Mouse (Mus musculus) limb, embryonic 14.5 days (tissue): ENCODE results near the gene Mbnl2. TPM values are rescaled to one million over a fixed set of nuclear protein-coding genes. Genes with fewer than 3 reads are reported as not detected.

Experiments
- ATAC-seq: fragments of 200-750 bp; cut with Nextera tagmentation; 2 replicates; pipeline ENCODE4 v1.8.0; 2017; ENCODE audit warnings: low read depth, moderate number of reproducible peaks, moderate TSS enrichment; ENCODE audit not compliant: low FRiP score
- DNase-seq: peaks from one replicate; pipeline ENCODE4 v3.0.0-alpha.2; 2015; ENCODE audit warnings: low spot score
- H3K27ac ChIP-seq: fragments of 300-500 bp; sonication (generic); replicated peaks from 2 replicates; pipeline ENCODE4 v1.5.1; 2014; ENCODE audit warnings: low read depth, mild to moderate bottlenecking, low read length, moderate library complexity, mixed read lengths
- H3K27me3 ChIP-seq: fragments of 300-500 bp; sonication (generic); 2 replicates; pipeline ENCODE4 v1.6.1; 2014; ENCODE audit warnings: low read length, mixed read lengths; ENCODE audit not compliant: control insufficient read depth, insufficient read depth
- H3K36me3 ChIP-seq: fragments of 300-500 bp; sonication (generic); 2 replicates; pipeline ENCODE4 v1.6.1; 2014; ENCODE audit warnings: mild to moderate bottlenecking, low read length, moderate library complexity, mixed read lengths; ENCODE audit not compliant: control insufficient read depth, insufficient read depth
- H3K4me1 ChIP-seq: fragments of 300-500 bp; sonication (generic); 2 replicates; pipeline ENCODE4 v1.6.1; 2014; ENCODE audit warnings: antibody characterized with exemption, low read length, mixed read lengths; ENCODE audit not compliant: control insufficient read depth, insufficient read depth
- H3K4me2 ChIP-seq: fragments of 300-500 bp; sonication (generic); replicated peaks from 2 replicates; pipeline ENCODE4 v1.6.1; 2014; ENCODE audit warnings: low read depth, mild to moderate bottlenecking, low read length, moderate library complexity; ENCODE audit not compliant: severe bottlenecking
- H3K4me3 ChIP-seq: fragments of 300-500 bp; sonication (generic); replicated peaks from 2 replicates; pipeline ENCODE4 v1.5.1; 2014; ENCODE audit warnings: low read length
- H3K9ac ChIP-seq: fragments of 300-500 bp; sonication (generic); 2 replicates; pipeline ENCODE4 v1.6.1; 2014; ENCODE audit warnings: mild to moderate bottlenecking, low read depth, low read length, moderate library complexity; ENCODE audit not compliant: severe bottlenecking
- H3K9me3 ChIP-seq: fragments of 300-500 bp; sonication (generic); 2 replicates; pipeline ENCODE4 v1.6.1; 2016; ENCODE audit warnings: low read length; ENCODE audit not compliant: control insufficient read depth
- POLR2A ChIP-seq: fragments of 200-500 bp; IDR thresholded peaks from 2 replicates; pipeline ENCODE4 v1.8.0; 2012; ENCODE audit warnings: inconsistent platforms, mild to moderate bottlenecking, moderate library complexity, borderline replicate concordance; ENCODE audit not compliant: insufficient read depth, insufficient read length; ENCODE audit errors: extremely low read depth
- WGBS: fragments of 180-500 bp; shearing (Covaris S2); extraction: QIAGEN DNeasy Blood & Tissue Kit; methylation state at CpG from one replicate; pipeline ENCODE4 v1.1.7; 2014; 5-methylcytosine and 5-hydroxymethylcytosine counted together
- polyA plus RNA-seq, 2 experiments: library from polyadenylated mRNA; depleted of rRNA in 1 of 2; stranded (reverse) in 1 of 2; unstranded in 1 of 2; fragments of >200 nt; fragmentation: Nextera tagmentation in 1 of 2; extraction: Ambion mirVana in 1 of 2; gene quantifications; 2 replicates each; pipeline versions ENCODE4 v1.2.1 to v1.2.3; 2012 to 2014

Gene Mbnl2
- polyA plus RNA-seq, 2 experiments: 109 to 161 TPM

DNA sequence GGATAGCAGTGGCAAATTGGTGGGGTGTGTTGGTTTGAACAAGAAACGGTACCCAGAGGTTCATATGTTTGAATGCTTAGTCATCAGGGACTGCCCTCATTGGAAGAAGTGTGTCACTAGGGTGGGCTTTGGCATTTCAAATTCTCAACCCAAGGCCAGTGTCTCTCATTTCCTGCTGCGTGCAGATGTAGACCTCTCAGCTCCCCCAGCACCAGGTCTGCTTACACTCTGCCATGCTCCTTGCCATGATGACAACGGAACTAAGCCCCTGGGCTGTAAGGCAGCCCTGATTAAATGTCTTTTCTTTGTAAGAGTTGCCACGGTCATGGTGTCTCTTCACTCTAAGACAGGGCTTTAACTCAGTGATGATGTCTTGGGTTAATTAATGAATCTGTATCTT, 69.2 kb downstream of the Mbnl2 start:
- Histone ChIP-seq H3K36me3 (peaks cover 25% of the 10 kb centered on the region), H3K27me3 (no peaks in the 10 kb centered on the region), H3K4me3 (no peak overlapping the region), H3K9me3 (peaks cover 13% of the 10 kb centered on the region; the same call in 1 of the 2 replicates), H3K4me1 (peaks cover 7% of the 10 kb centered on the region; the same call in 1 of the 2 replicates), H3K27ac (no peak overlapping the region), H3K4me2 (no peak overlapping the region), H3K9ac (no peak overlapping the region)
- 91% methylated on average over 4 of the region's 4 CpGs for WGBS
- DNase-seq: no peak
- no peak for TF ChIP-seq POLR2A
- ATAC-seq: no peak

DNA sequence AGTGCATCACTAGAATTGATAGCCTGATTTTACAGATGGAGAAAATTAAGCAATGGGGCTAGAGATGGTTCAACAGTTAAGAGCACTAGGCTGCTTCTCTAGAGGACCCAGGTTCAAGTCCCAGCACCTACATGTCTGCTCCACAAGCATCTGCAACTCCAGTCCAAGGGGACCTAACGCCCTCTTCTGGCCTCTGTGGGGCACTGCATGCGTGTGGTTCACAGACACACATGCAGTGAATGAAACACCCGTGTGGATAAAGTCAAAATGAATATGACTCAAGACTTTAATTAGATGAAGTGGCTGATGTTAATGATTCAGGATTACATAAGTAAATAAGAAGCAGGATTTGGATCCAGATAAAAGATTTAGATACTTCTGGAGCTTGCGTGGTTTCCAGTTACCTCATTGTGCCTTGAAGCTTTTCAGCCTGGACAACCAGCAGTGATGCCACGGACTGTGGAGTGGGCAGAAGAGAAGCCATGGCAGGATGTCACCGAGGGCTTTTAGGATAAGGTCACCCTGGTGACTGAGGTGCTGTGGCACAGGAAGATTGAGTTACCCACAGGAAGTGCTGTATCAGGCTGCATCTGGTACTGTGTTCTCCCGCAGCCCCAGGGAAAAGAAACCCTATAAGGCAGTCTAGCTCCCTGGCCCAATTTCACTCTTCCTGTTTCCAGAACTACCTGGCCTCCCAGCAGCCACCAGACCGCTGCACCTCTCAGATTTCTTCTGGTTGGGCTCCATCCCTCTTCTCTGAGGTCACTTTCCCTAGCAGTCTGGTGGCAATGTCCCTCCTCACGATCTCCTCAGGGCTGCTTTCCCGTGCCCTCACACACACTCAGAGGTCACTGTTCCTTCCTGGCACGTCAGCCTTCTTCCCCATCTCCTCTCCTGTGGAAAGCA, 72.2 kb downstream of the Mbnl2 start:
- TF ChIP-seq POLR2A: no peak
- no peak overlapping the region for H3K9ac ChIP-seq
- H3K4me2 ChIP-seq: no peak overlapping the region
- H3K4me1 ChIP-seq: peaks cover 10% of the 10 kb centered on the region
- DNase-seq: no peak
- no peak for ATAC-seq
- no peak overlapping the region for H3K4me3 ChIP-seq
- H3K27me3 ChIP-seq: no peaks in the 10 kb centered on the region
- H3K9me3 ChIP-seq: peaks cover 13% of the 10 kb centered on the region; the same call in 1 of the 2 replicates
- H3K36me3 ChIP-seq: peaks cover 25% of the 10 kb centered on the region
- no peak overlapping the region for H3K27ac ChIP-seq
- WGBS: 71% methylated on average over 11 of the region's 11 CpGs

DNA sequence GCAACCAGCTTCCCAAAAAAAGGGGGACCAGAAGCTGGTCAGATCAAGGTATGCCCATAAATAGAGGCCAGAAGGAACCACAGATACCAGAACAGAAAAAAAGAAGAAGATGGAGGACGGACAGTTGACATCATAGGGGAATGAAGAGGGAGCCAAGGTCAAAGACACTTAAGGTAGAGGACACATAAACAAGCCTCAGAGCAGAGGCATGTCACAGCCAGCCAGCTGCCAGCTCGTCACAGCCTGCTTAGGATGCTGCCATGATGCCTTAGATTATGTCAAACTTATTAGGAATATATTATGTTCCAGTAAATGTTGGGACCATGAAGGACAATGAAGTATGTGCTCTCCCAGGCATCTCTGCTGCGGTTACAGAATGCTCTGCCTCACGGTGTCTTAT, 73.9 kb downstream of the Mbnl2 start:
- Histone ChIP-seq H3K9me3 (peaks cover 13% of the 10 kb centered on the region; the same call in 1 of the 2 replicates), H3K27ac (no peak overlapping the region), H3K27me3 (no peaks in the 10 kb centered on the region), H3K4me1 (peaks cover 27% of the 10 kb centered on the region), H3K4me3 (no peak overlapping the region), H3K36me3 (peaks cover 25% of the 10 kb centered on the region), H3K9ac (no peak overlapping the region), H3K4me2 (no peak overlapping the region)
- ATAC-seq: no peak
- DNase-seq: no peak
- TF ChIP-seq POLR2A: no peak
- WGBS: 82% methylated on average over 4 of the region's 4 CpGs

DNA sequence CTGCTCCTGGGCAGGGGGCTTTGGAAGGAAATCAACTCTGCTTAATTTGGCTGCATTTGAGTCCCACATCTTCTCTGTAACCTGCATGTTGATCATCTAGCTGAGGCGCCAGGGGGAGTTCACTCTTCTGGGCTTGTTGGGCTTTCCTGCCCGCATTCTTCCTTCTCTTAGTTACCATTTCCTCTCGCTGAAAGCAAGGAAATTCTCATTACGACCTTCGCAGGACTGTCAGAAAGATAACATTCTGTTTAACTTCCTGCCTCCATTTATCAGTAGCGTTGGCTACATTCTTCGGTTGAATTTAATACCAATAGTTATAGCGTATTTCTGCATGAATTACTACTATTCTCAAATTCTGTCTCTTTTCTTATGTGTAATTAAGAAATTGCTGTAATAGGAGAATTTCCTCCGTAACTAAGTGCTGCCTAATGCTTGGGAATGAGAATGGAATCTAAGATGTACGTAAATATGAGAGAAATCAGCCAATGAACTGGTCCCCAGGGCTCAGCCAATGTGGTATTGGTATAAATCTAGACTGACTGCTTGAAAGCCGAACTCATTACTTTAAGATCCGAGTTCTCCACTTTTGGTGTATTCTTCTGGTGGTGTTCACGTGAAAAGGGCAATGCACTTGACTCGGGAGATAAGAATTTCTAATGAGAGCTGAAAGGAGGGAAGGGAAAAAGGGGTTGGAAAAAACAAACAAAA, 76.8 kb downstream of the Mbnl2 start:
- ATAC-seq (no peak), DNase-seq (no peak)
- H3K9me3 ChIP-seq: no peaks in the 10 kb centered on the region
- no peaks in the 10 kb centered on the region for H3K27me3 ChIP-seq
- 67% methylated on average over 14 of the region's 14 CpGs for WGBS
- H3K4me3 ChIP-seq: no peak overlapping the region
- no peak for TF ChIP-seq POLR2A
- peaks cover 46% of the 10 kb centered on the region for H3K4me1 ChIP-seq
- H3K27ac ChIP-seq: no peak overlapping the region; the same call in 1 of the 2 replicates
- H3K36me3 ChIP-seq: peaks cover 16% of the 10 kb centered on the region
- no peak overlapping the region for H3K4me2 ChIP-seq
- no peak overlapping the region for H3K9ac ChIP-seq

DNA sequence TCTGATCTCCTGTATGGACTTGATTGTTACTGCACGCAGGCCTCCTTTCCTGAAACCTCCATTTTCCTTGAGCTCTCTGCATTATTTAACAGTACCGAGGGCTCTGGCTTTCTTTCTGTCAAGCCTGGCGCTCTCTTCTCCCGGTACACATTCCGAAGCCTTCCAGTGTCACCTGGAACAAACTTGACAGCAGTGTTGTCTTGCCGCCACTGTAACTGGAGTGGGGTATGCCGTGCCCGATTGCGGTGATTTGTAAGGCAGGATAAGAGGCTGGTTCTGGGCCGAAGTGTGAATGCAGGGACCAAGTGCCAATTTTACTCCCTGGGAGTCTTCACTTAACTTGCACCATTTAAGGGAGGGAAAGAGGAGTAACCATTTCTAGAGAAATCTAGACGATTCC, 77.7 kb downstream of the Mbnl2 start:
- Histone ChIP-seq H3K27me3 (no peaks in the 10 kb centered on the region), H3K9ac (0 out of 2 replicates have a peak overlapping the region, but pooled peaks have one; percentile 25), H3K36me3 (peaks cover 13% of the 10 kb centered on the region), H3K4me2 (no peak overlapping the region; the same call in 1 of the 2 replicates), H3K4me3 (no peak overlapping the region), H3K4me1 (peaks cover 46% of the 10 kb centered on the region), H3K9me3 (no peaks in the 10 kb centered on the region), H3K27ac (peak overlapping the region; percentile 91)
- ATAC-seq (no peak), DNase-seq (no peak)
- no peak for TF ChIP-seq POLR2A
- WGBS: 51% methylated on average over 11 of the region's 11 CpGs
